Mouse (Mus musculus): ENCODE data around the gene Dydc2.

Dydc2 gene

GRCm38 (mm10) chr14:41035146-41035798, 33.7 kb downstream of the Dydc2 start:
- peak; percentile 65 for DNase-seq (ENCODE audit: low read depth, low spot score)

GRCm38 (mm10) chr14:41033135-41034110, 35.6 kb downstream of the Dydc2 start:
- DNase-seq (ENCODE audit: low read depth, low spot score), result peak; percentile 62

- DNase-seq (ENCODE audit: low read depth, low spot score), result no peak
These were observed 38.0 kb downstream of the Dydc2 start for GRCm38 (mm10) chr14:41030989-41031513.

- DNase-seq (ENCODE audit: low read depth, low spot score), result no peak
These were observed 39.7 kb downstream of the Dydc2 start for GRCm38 (mm10) chr14:41029303-41029702.

- DNase-seq (ENCODE audit: low read depth, low spot score), result no peak
These were observed 43.3 kb downstream of the Dydc2 start for GRCm38 (mm10) chr14:41025594-41026284.

GRCm38 (mm10) chr14:41025087-41025486, 43.9 kb downstream of the Dydc2 start:
- no peak for DNase-seq (ENCODE audit: low read depth, low spot score)

- DNase-seq (ENCODE audit: low read depth, low spot score), result no peak
These were observed 47.8 kb downstream of the Dydc2 start for GRCm38 (mm10) chr14:41021246-41021645.

GRCm38 (mm10) chr14:41017460-41017859, 51.5 kb downstream of the Dydc2 start:
- DNase-seq (ENCODE audit: low read depth, low spot score), result no peak

- no peak for DNase-seq (ENCODE audit: low read depth, low spot score)
These were observed 54.2 kb downstream of the Dydc2 start for GRCm38 (mm10) chr14:41014701-41015240.

- DNase-seq (ENCODE audit: low read depth, low spot score), result peak; percentile 77
These were observed 55.1 kb downstream of the Dydc2 start, which contains the start of gene Fam213a for GRCm38 (mm10) chr14:41013630-41014613. TSS of gene Fam213a (minus strand) at chr14:41013788.

GRCm38 (mm10) chr14:41013143-41013542, 55.9 kb downstream of the Dydc2 start:
- no peak for DNase-seq (ENCODE audit: low read depth, low spot score)

- no peak for DNase-seq (ENCODE audit: low read depth, low spot score)
These were observed 57.1 kb downstream of the Dydc2 start for GRCm38 (mm10) chr14:41011916-41012315.

GRCm38 (mm10) chr14:41008138-41008537, 60.9 kb downstream of the Dydc2 start:
- no peak for DNase-seq (ENCODE audit: low read depth, low spot score)

GRCm38 (mm10) chr14:41007641-41008040, 61.4 kb downstream of the Dydc2 start:
- peak; percentile 55 for DNase-seq (ENCODE audit: low read depth, low spot score)

- peak; percentile 65 for DNase-seq (ENCODE audit: low read depth, low spot score)
These were observed 62.1 kb downstream of the Dydc2 start for GRCm38 (mm10) chr14:41006899-41007298.

- no peak for DNase-seq (ENCODE audit: low read depth, low spot score)
These were observed 62.7 kb downstream of the Dydc2 start for GRCm38 (mm10) chr14:41006263-41006662.

- no peak for DNase-seq (ENCODE audit: low read depth, low spot score)
These were observed 63.3 kb downstream of the Dydc2 start for GRCm38 (mm10) chr14:41005716-41006115.

GRCm38 (mm10) chr14:41004201-41005141, 64.5 kb downstream of the Dydc2 start:
- no peak for DNase-seq (ENCODE audit: low read depth, low spot score)

- DNase-seq (ENCODE audit: low read depth, low spot score), result no peak
These were observed 67.4 kb downstream of the Dydc2 start for GRCm38 (mm10) chr14:41001576-41001975.
